ENCODE assay signal across 18 mouse cellular contexts in genomic region chr7:141943444-141943843, GRCm38 (mm10).
"Had no signal": no experiment of that assay in that cellular context is flagged by ENCODE, and none has a peak within 500 bp of the region (broad histone marks: within the 10 kb centered on the region; RNA-seq: fewer than 3 reads in every experiment).

No protein-coding gene starts in this region.

- H3K36me3 ChIP-seq: limb, embryonic 10.5 days; limb, embryonic 13.5 days; liver, embryonic 12.5 days; liver, embryonic 15.5 days; lung, embryonic 15.5 days; midbrain, embryonic 10.5 days; midbrain, embryonic 13.5 days had no signal

- H3K4me2 ChIP-seq: limb, embryonic 13.5 days; liver, embryonic 12.5 days; liver, embryonic 15.5 days; lung, embryonic 15.5 days; midbrain, embryonic 13.5 days had no signal

- DNase-seq: kidney, adult 2 months; kidney, postnatal 25 days; liver; lung, adult 18-20 months; lung, postnatal 10 days; lung, postnatal 36 days; thymus, adult 18-20 months; thymus, postnatal 36 days had no signal

- H3K9me3 ChIP-seq: limb, embryonic 10.5 days; limb, embryonic 13.5 days; liver, embryonic 12.5 days; liver, embryonic 15.5 days; lung, embryonic 15.5 days; megakaryocyte, embryonic 14.5 days; midbrain, embryonic 10.5 days; midbrain, embryonic 13.5 days had no signal

- H3K4me1 ChIP-seq: limb, embryonic 10.5 days; limb, embryonic 13.5 days; liver, embryonic 12.5 days; liver, embryonic 15.5 days; lung, embryonic 15.5 days had no signal

- H3K9ac ChIP-seq: limb, embryonic 13.5 days; liver, embryonic 12.5 days; liver, embryonic 15.5 days; lung, embryonic 15.5 days; midbrain, embryonic 13.5 days had no signal

- ATAC-seq: liver, embryonic 12.5 days; midbrain, embryonic 13.5 days had no signal

- H3K27ac ChIP-seq: kidney, postnatal 0 days; left cerebral cortex, adult 2 months; limb, embryonic 10.5 days; limb, embryonic 13.5 days; liver, embryonic 12.5 days; liver, embryonic 15.5 days; lung, embryonic 15.5 days; midbrain, embryonic 10.5 days; midbrain, embryonic 13.5 days had no signal

- H3K4me3 ChIP-seq: left cerebral cortex, adult 2 months; limb, embryonic 10.5 days; limb, embryonic 13.5 days; liver, embryonic 12.5 days; liver, embryonic 15.5 days; lung, embryonic 15.5 days; megakaryocyte, embryonic 14.5 days; midbrain, embryonic 10.5 days; midbrain, embryonic 13.5 days had no signal
